Mouse (Mus musculus): ENCODE results near the gene Car10. TPM values are rescaled to one million over a fixed set of nuclear protein-coding genes. Genes with fewer than 3 reads are reported as not detected.

Gene Car10
- polyA plus RNA-seq, 1 experiment from 2014 or later = 0.08 TPM

DNA sequence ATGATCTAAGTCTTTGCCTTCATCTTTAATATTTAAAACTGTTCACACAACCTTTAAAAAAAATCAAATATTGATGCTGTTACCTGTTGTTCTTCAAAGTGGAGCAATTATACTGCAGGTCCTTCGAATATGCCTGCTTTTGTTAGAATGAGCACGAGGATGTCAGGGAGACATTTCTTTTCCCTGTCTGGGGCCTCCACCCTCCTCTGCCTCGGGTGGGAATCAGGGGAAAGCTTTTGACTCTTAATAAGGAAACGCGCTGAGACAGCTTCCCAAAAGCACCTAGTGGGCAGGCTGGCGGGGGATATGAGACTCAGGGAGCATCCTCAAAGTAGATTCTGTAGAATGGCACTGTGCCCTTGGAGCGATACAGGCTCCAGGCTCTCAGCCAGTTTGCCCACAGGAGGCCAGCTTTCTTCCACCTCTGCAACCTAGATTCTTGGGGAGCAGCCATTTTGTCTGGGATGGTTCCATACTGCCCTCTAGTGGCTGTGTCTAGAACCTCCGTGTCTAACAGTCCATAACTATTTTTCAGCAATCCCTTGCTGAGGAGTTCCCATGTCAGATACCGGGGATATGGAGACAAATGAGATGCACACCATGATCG is 373.8 kb downstream of the Car10 start:
- ATAC-seq (replicated peaks; ENCODE audit: low FRiP score) = peak; percentile 66
- Histone ChIP-seq H3K36me3 (no peaks in the 10 kb centered on the region), H3K4me3 (replicated peaks) (no peak overlapping the region), H3K27ac (no peak overlapping the region), H3K4me2 (0 out of 2 replicates have a peak overlapping the region, but pooled peaks have one; percentile 30), H3K4me1 (no peaks in the 10 kb centered on the region), H3K27me3 (no peaks in the 10 kb centered on the region), H3K9me3 (replicated peaks) (no peaks in the 10 kb centered on the region), H3K9ac (no peak overlapping the region)
- WGBS = 47% methylated on average over 10 of the region's 10 CpGs

DNA sequence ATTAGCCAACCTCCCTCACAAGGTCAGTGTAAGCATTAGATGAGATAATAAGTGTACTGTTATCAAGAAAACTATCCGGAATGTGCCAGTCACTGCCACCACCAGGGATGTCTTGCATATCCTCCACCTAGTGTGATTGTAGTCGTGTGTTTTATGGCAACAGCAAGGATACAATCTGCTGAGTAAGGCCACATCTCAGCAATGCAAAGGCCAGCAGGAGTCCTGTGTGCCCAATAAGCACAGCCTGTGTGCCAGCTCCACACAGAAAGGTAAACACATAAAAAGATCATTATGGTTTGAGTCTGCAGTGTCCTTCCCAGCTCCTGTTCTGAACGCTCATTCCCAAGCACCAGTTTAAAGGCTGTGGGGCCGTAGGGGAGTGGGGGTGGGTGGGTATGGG is 386.8 kb downstream of the Car10 start:
- no peaks in the 10 kb centered on the region for H3K4me1 ChIP-seq
- no peak for ATAC-seq (replicated peaks; ENCODE audit: low FRiP score)
- 70% methylated on average over 4 of the region's 4 CpGs for WGBS

DNA sequence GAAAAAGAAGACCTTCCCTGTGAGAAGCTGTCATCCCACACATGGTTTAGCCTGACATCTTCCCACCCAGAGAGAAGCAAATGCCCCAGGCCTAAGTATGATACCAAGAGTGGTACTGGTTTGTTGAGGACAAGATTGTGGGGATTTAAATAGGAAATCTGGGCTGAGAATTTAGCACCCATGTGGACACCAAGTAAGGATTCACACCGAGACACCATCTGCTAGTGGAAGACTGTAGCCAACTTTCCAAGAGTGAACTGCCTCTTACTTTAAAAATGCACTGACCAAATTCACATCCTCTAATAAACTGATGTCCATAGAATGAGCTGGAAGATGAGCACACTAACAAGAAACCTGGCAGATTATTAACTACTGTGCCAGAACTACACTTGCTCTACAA is 389.2 kb downstream of the Car10 start:
- H3K9me3 ChIP-seq (replicated peaks) = no peaks in the 10 kb centered on the region
- H3K27me3 ChIP-seq = no peaks in the 10 kb centered on the region
- no peak overlapping the region for H3K27ac ChIP-seq
- no peak overlapping the region for H3K4me3 ChIP-seq (replicated peaks)
- no peak overlapping the region for H3K4me2 ChIP-seq
- no peaks in the 10 kb centered on the region for H3K36me3 ChIP-seq
- H3K4me1 ChIP-seq = no peaks in the 10 kb centered on the region
- 88% methylated on average over 1 of the region's 1 CpGs for WGBS
- no peak overlapping the region for H3K9ac ChIP-seq
- ATAC-seq (replicated peaks; ENCODE audit: low FRiP score) = no peak

More for the DNA sequence above, 386.8 kb downstream of the Car10 start:
- Histone ChIP-seq H3K27me3 (no peaks in the 10 kb centered on the region), H3K36me3 (no peaks in the 10 kb centered on the region), H3K4me2 (no peak overlapping the region), H3K4me3 (replicated peaks) (no peak overlapping the region), H3K27ac (no peak overlapping the region), H3K9me3 (replicated peaks) (no peaks in the 10 kb centered on the region), H3K9ac (no peak overlapping the region)

DNA sequence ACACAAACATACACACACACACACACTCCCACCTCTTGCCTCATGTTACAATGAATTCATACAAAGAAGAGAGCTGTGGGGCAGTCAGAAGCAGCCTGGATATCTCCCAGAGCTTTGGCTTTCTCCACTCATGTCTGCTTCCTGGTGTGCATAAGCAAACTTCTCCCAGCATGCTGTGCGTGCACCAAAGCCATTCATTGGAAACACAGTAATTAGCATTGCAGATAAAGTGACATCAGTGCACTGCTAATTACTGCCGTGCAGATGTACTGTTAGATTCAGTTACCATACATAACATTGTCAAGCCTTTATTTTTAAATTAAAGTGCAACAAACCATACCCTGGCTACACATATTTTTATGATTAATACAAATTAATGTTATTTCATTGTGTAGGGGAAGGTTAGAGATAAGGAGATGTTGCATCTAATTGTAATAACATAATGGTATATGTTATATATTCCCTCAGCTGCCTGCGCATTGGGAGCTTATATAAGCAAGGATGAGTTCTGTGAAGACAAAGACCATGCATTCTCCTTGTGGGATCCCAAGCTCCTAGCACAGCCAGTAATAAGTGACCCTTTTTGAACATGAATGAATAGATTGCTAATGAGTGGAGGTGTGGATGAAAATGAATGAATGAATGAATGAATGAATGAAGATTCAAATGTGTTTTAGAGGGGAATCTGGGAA is 390.2 kb downstream of the Car10 start:
- no peaks in the 10 kb centered on the region for H3K36me3 ChIP-seq
- no peak for ATAC-seq (replicated peaks; ENCODE audit: low FRiP score)
- 85% methylated on average over 3 of the region's 3 CpGs for WGBS
- no peak overlapping the region for H3K9ac ChIP-seq
- no peaks in the 10 kb centered on the region for H3K9me3 ChIP-seq (replicated peaks)
- no peaks in the 10 kb centered on the region for H3K27me3 ChIP-seq
- no peaks in the 10 kb centered on the region for H3K4me1 ChIP-seq
- no peak overlapping the region for H3K4me2 ChIP-seq
- no peak overlapping the region for H3K27ac ChIP-seq
- no peak overlapping the region for H3K4me3 ChIP-seq (replicated peaks)

DNA sequence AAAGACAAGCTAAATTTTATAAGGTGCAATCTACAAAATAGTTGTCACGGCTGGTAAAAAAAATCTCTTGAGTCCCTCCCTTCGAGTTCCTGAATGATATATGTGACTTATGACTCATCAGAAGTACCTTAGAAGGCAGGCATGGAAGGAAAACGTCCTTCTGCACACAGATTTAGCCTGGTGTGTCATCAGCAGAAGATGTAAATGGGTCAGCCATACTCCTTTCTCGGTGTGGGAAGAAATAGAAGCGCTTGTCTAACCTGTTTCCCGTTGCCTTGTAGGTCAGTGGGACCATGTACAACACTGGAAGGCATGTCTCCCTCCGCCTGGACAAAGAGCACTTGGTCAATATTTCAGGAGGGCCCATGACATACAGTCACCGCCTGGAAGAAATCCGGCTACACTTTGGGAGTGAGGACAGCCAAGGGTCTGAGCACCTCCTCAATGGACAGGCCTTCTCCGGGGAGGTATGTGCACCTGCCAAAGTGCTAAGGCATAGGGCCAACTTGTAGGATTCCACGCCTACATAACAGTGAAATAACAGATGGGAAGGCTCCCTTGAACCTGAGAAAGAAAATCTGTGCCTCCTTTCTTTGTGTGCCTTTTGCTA is 392.5 kb downstream of the Car10 start:
- no peaks in the 10 kb centered on the region for H3K36me3 ChIP-seq
- 80% methylated on average over 11 of the region's 11 CpGs for WGBS
- ATAC-seq (replicated peaks; ENCODE audit: low FRiP score) = no peak
- no peaks in the 10 kb centered on the region for H3K4me1 ChIP-seq
- H3K9ac ChIP-seq = no peak overlapping the region
- no peak overlapping the region for H3K4me2 ChIP-seq
- no peak overlapping the region for H3K4me3 ChIP-seq (replicated peaks)
- no peaks in the 10 kb centered on the region for H3K9me3 ChIP-seq (replicated peaks)
- H3K27me3 ChIP-seq = no peaks in the 10 kb centered on the region
- no peak overlapping the region for H3K27ac ChIP-seq

DNA sequence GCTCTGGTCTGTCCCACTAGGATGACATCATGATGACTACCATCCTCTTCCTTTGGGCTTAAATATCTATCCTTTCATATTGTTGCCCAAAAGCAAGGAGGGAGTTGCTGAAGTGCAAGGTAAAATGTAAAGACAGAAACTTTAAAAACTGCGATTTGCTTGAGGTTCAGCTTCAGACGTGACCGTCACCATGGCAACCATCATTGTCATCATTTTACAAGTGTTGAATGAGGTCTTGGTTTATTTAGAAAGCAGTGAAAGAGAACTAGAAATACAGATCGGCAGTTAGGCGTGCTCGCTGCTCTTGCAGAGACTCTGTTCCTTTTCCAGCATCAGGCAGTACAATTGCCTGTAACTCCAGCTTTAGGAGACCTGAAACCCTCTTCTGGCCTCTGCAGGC is 400.1 kb downstream of the Car10 start:
- Histone ChIP-seq H3K9me3 (replicated peaks) (no peaks in the 10 kb centered on the region), H3K27ac (no peak overlapping the region), H3K27me3 (no peaks in the 10 kb centered on the region), H3K4me3 (replicated peaks) (no peak overlapping the region), H3K4me2 (no peak overlapping the region), H3K9ac (no peak overlapping the region), H3K4me1 (peaks cover 12% of the 10 kb centered on the region), H3K36me3 (no peaks in the 10 kb centered on the region)
- WGBS = 81% methylated on average over 6 of the region's 6 CpGs
- ATAC-seq (replicated peaks; ENCODE audit: low FRiP score) = no peak

DNA sequence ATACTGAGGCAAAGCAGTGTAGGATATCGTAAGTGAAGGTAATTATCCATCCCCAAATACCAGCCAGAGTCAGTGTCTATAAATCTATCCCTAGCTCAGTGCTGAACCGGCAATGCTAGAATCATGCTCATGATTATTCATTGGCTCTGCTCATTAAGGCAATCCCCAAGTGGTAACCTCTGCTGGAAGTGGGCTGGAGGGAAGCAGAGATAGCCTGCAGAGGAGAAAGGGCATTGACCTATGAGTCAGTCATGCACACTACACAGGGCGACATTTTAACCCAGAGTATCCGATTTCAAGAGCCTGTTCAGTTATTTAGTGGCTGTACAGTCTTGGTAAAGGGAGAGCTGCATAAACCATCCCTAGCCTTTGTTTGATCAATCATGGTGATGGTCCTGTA is 402.6 kb downstream of the Car10 start:
- Histone ChIP-seq H3K27ac (no peak overlapping the region), H3K36me3 (no peaks in the 10 kb centered on the region), H3K27me3 (no peaks in the 10 kb centered on the region), H3K4me2 (no peak overlapping the region), H3K9ac (no peak overlapping the region), H3K4me3 (replicated peaks) (no peak overlapping the region), H3K9me3 (replicated peaks) (no peaks in the 10 kb centered on the region), H3K4me1 (peaks cover 12% of the 10 kb centered on the region)
- peak; percentile 90 for ATAC-seq (replicated peaks; ENCODE audit: low FRiP score)
- 7% methylated on average over 4 of the region's 4 CpGs for WGBS

DNA sequence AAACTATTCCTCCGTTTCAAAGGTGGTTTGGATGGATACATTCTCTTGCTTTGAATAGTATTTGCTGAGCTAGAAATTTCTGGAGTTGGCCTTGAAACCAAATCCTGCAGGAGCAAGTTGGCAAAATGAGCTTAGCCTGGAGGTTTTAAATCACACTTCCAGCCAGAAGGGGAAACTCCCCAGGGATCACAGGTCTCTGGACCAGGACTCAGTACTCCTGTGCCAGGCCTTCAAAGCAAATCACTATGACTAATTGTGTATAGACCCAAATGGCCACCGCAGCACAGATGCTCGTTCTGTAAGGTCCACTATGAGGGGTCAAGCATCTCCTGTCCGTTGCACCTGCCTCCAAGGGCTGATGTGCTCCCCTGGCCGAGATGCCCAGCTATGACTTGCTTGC is 403.8 kb downstream of the Car10 start:
- Histone ChIP-seq H3K9me3 (replicated peaks) (no peaks in the 10 kb centered on the region), H3K4me2 (no peak overlapping the region), H3K4me3 (replicated peaks) (no peak overlapping the region), H3K4me1 (peaks cover 12% of the 10 kb centered on the region), H3K36me3 (no peaks in the 10 kb centered on the region), H3K27me3 (no peaks in the 10 kb centered on the region), H3K9ac (no peak overlapping the region), H3K27ac (no peak overlapping the region)
- WGBS = 56% methylated on average over 5 of the region's 5 CpGs
- ATAC-seq (replicated peaks; ENCODE audit: low FRiP score) = no peak

DNA sequence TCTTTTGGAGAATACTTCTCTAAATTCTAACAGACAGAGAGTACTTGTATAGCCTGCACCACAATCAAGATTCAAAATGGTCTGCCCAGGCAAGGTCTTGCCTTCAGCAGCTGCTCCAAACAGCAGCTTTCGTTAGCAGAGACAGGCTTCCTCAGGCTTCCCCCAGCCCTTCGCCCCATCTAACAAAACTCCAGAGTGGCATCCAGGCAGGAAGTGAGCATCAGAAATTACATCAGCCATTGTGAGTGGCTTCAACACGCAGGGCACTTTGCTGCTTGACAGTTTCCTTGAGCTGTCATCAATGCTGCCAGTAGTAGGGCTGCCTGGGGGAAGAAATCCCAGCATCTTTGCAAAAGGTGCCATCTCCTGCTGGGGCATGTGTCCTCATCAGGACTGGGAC is 405.0 kb downstream of the Car10 start:
- ATAC-seq (replicated peaks; ENCODE audit: low FRiP score) = no peak
- Histone ChIP-seq H3K4me3 (replicated peaks) (no peak overlapping the region), H3K9ac (no peak overlapping the region), H3K4me2 (no peak overlapping the region), H3K27ac (no peak overlapping the region), H3K4me1 (peaks cover 12% of the 10 kb centered on the region), H3K36me3 (no peaks in the 10 kb centered on the region), H3K9me3 (replicated peaks) (no peaks in the 10 kb centered on the region), H3K27me3 (no peaks in the 10 kb centered on the region)
- 69% methylated on average over 3 of the region's 3 CpGs for WGBS

DNA sequence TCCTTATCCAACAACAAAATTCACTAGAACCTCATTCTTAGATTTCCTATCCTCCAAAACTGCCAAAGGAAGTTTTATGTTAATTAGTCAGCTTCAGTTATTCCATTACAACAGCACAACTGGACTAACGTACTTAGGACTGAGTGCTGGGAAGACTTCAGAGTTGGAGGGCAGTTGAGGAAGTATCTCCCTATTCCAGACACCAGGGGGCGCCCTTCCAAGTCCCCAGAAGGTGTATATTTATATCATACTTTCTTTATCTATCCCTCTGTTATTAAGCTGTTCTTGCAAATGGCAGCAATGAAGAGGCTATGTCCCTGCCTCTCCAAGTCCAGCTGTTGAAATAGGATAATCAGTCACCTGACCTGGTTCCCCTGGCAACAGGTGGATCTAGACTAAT is 405.6 kb downstream of the Car10 start:
- Histone ChIP-seq H3K4me1 (peaks cover 12% of the 10 kb centered on the region), H3K9ac (no peak overlapping the region), H3K36me3 (no peaks in the 10 kb centered on the region), H3K27ac (no peak overlapping the region), H3K4me3 (replicated peaks) (no peak overlapping the region), H3K9me3 (replicated peaks) (no peaks in the 10 kb centered on the region), H3K27me3 (no peaks in the 10 kb centered on the region), H3K4me2 (no peak overlapping the region)
- WGBS = 33% methylated on average over 2 of the region's 2 CpGs
- ATAC-seq (replicated peaks; ENCODE audit: low FRiP score) = no peak

DNA sequence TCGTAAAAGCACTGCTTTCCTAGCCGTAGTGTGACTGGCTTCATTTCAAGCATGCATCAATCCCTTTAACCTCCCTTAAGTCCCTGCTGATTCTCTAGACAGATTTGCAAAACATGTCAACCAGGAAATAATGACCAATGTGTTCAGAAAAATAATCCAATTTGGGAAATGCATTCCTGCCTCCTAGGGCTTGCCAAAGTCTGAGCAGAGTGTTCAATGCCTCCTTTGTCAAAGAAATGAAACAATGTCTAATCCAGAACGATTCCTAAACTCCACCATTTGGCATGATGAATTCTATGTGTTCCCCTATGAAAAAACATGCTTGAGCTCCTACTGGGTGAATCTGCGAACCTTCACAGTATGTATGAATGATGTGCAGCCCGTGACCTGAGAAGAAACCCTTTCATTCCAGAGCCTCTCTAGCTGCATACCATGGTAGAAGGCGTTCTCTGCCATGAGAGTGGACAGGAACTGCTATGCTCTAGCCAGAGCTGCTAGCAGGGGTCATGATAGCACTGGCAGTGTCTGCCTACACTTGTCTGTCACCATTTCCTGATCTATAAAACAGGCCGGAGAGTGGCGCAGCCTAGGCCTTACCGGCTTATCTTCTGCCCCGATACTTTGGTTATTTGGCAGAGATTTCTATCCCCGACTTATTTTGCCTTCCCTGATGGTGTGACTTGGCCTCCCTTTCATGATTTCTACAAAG is 411.9 kb downstream of the Car10 start:
- no peak overlapping the region for H3K4me2 ChIP-seq
- no peak overlapping the region for H3K27ac ChIP-seq
- no peaks in the 10 kb centered on the region for H3K4me1 ChIP-seq
- no peak overlapping the region for H3K4me3 ChIP-seq (replicated peaks)
- no peak for ATAC-seq (replicated peaks; ENCODE audit: low FRiP score)
- H3K9ac ChIP-seq = no peak overlapping the region
- H3K9me3 ChIP-seq (replicated peaks) = no peaks in the 10 kb centered on the region
- H3K36me3 ChIP-seq = no peaks in the 10 kb centered on the region
- 60% methylated on average over 11 of the region's 11 CpGs for WGBS
- no peaks in the 10 kb centered on the region for H3K27me3 ChIP-seq

DNA sequence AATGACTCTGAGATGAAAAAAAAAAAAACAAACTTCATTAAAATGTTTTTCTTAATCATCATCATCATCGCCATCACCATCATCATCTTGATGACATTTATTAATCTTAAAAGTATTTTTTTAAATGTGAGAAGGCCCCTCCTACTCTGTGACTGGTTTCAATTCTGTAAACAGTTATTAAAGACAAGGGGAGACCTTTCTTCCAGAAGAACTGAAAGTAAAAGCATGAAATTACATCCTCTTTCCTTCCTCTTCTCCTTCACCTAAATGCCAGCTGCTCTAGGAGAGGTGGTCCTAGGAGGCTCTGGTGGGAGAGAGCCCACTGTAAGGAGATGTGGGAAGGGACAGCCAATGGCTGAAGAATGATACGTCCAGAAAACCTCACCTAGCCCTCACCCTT is 415.0 kb downstream of the Car10 start:
- H3K9ac ChIP-seq = no peak overlapping the region
- H3K36me3 ChIP-seq = no peaks in the 10 kb centered on the region
- no peak for ATAC-seq (replicated peaks; ENCODE audit: low FRiP score)
- H3K4me2 ChIP-seq = no peak overlapping the region
- H3K9me3 ChIP-seq (replicated peaks) = no peaks in the 10 kb centered on the region
- H3K27me3 ChIP-seq = no peaks in the 10 kb centered on the region
- H3K27ac ChIP-seq = no peak overlapping the region
- 79% methylated on average over 2 of the region's 2 CpGs for WGBS
- H3K4me3 ChIP-seq (replicated peaks) = no peak overlapping the region
- H3K4me1 ChIP-seq = no peaks in the 10 kb centered on the region
